ENCODE assay signal across 10 mouse cellular contexts in the genomic region with DNA sequence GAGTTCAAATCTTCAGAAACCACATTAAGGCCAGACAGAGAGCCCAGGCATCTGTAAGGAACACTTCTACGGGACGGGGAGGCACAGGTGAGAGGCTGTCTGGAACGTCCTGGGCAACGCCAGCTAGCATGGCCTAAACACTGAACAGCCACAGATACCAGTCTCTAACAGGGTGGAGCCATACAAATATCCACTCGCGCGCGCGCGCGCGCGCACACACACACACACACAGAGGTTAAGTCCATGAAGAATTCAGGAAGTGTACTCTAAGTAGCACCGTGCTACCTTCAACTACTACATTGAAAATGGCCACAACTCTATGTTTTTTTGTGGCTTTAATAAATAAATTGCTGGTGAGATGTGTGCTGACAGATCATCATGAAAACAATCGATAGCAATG. TPM values are rescaled to one million over a fixed set of nuclear protein-coding genes. Genes with fewer than 3 reads are reported as not detected.
DNase-seq lines count a peak whose midpoint lies in the region; ATAC-seq and TF ChIP-seq lines count a peak whose summit lies in the region.
"Had no signal": no experiment of that assay in that cellular context is flagged by ENCODE, and none has a peak within 500 bp of the region (broad histone marks: within the 10 kb centered on the region; RNA-seq: fewer than 3 reads in every experiment).

No protein-coding gene starts in this region.

- H3K27ac ChIP-seq in heart, postnatal 0 days (ENCODE audit: low read depth) = no peak overlapping the region
- no peak overlapping the region for H3K27ac ChIP-seq in stomach, embryonic 14.5 days (ENCODE audit: low read length)
- no peak overlapping the region for H3K27ac ChIP-seq in stomach, postnatal 0 days (replicated peaks)
- H3K27ac ChIP-seq in limb, embryonic 10.5 days = no peak overlapping the region

- ATAC-seq in heart, postnatal 0 days (ENCODE audit: insufficient read depth, low read depth) = no peak
- ATAC-seq in stomach, embryonic 14.5 days (ENCODE audit: insufficient number of reproducible peaks, insufficient read depth, low FRiP score, low read depth) = no peak
- ATAC-seq in stomach, postnatal 0 days (ENCODE audit: low FRiP score, low TSS enrichment) = no peak

- intact Hi-C loops in heart, postnatal 25 days (cut with DNase I) = no loop called here

- no peak for DNase-seq in heart, postnatal 0 days (ENCODE audit: low spot score)
- no peak for DNase-seq in heart, postnatal 25 days (ENCODE audit: low spot score)
- DNase-seq in stomach, postnatal 0 days (ENCODE audit: low spot score) = no peak
- DNase-seq in limb, embryonic 10.5 days (ENCODE audit: low spot score) = no peak
- DNase-seq in thymus, postnatal 14 days = no peak
- no peak for DNase-seq in gastrocnemius, adult 8-10 months (ENCODE audit: low spot score in 2 of 2)
- no peak for DNase-seq in adrenal gland, adult (ENCODE audit: inconsistent age in 2 of 2, low spot score in 1 of 2)
- DNase-seq: kidney, postnatal 14 days; lung, adult 2 months had no signal

- peaks cover 15% of the 10 kb centered on the region; the same call in 1 of the 2 replicates for H3K4me1 ChIP-seq in heart, postnatal 0 days (ENCODE audit: control insufficient read depth, insufficient read depth)
- peaks cover 12% of the 10 kb centered on the region; the same call in 1 of the 2 replicates for H3K4me1 ChIP-seq in stomach, embryonic 14.5 days (ENCODE audit: control insufficient read depth, insufficient read depth, low read length)
- H3K4me1 ChIP-seq in stomach, postnatal 0 days (replicated peaks; ENCODE audit: control insufficient read depth, insufficient read depth) = no peaks in the 10 kb centered on the region; the same call in 1 of the 2 replicates
- peaks cover 32% of the 10 kb centered on the region for H3K4me1 ChIP-seq in limb, embryonic 10.5 days

- TF ChIP-seq EP300 in heart, postnatal 0 days (IDR thresholded peaks at IDR 0.05; ENCODE audit: low read depth) = no peak
- TF ChIP-seq EP300 in stomach, postnatal 0 days (optimal IDR thresholded peaks at IDR 0.05) = no peak

- 89% methylated on average over 15 of the region's 15 CpGs for WGBS in heart, postnatal 0 days
- WGBS in stomach, embryonic 14.5 days = 90% methylated on average over 15 of the region's 15 CpGs
- 88% methylated on average over 15 of the region's 15 CpGs for WGBS in stomach, postnatal 0 days
- 96% methylated on average over 15 of the region's 15 CpGs for WGBS in limb, embryonic 10.5 days

- peaks cover 27% of the 10 kb centered on the region for H3K36me3 ChIP-seq in heart, postnatal 0 days (replicated peaks; ENCODE audit: control insufficient read depth, insufficient read depth, low read length)
- H3K36me3 ChIP-seq in stomach, embryonic 14.5 days (ENCODE audit: control insufficient read depth, insufficient read depth, low read length) = peaks cover 15% of the 10 kb centered on the region
- 0 out of 2 replicates have a peak, but pooled peaks cover 4% of the 10 kb centered on the region for H3K36me3 ChIP-seq in stomach, postnatal 0 days (ENCODE audit: control insufficient read depth, insufficient read depth, low read length)
- H3K36me3 ChIP-seq in limb, embryonic 10.5 days = peaks cover 30% of the 10 kb centered on the region

- no peaks in the 10 kb centered on the region for H3K9me3 ChIP-seq in heart, postnatal 0 days (replicated peaks; ENCODE audit: control insufficient read depth, low read length)
- H3K9me3 ChIP-seq in stomach, embryonic 14.5 days (ENCODE audit: control insufficient read depth, low read depth, low read length) = no peaks in the 10 kb centered on the region
- H3K9me3 ChIP-seq in stomach, postnatal 0 days (ENCODE audit: control insufficient read depth, low read length) = no peaks in the 10 kb centered on the region
- H3K9me3 ChIP-seq in limb, embryonic 10.5 days (replicated peaks) = no peaks in the 10 kb centered on the region

- H3K4me3 ChIP-seq in heart, postnatal 0 days (ENCODE audit: low read depth, low read length) = no peak overlapping the region
- no peak overlapping the region for H3K4me3 ChIP-seq in stomach, embryonic 14.5 days (ENCODE audit: low read depth, low read length)
- H3K4me3 ChIP-seq in stomach, postnatal 0 days (ENCODE audit: low read depth, low read length) = no peak overlapping the region
- 0 out of 2 replicates have a peak overlapping the region, but pooled peaks have one; percentile 80 for H3K4me3 ChIP-seq in limb, embryonic 10.5 days

- no peak for TF ChIP-seq CTCF in heart, postnatal 0 days (IDR thresholded peaks at IDR 0.05; ENCODE audit: low read depth)
- TF ChIP-seq CTCF in stomach, postnatal 0 days (IDR thresholded peaks at IDR 0.05; ENCODE audit: low read depth) = no peak

- H3K4me2 ChIP-seq in heart, postnatal 0 days (ENCODE audit: low read depth, low read length) = peak overlapping the region; percentile 65; the same call in 1 of the 2 replicates
- peak overlapping the region; percentile 74; the same call in 1 of the 2 replicates for H3K4me2 ChIP-seq in stomach, embryonic 14.5 days (replicated peaks; ENCODE audit: low read depth, low read length)
- no peak overlapping the region for H3K4me2 ChIP-seq in stomach, postnatal 0 days (replicated peaks; ENCODE audit: low read depth)

- H3K9ac ChIP-seq in heart, postnatal 0 days (replicated peaks; ENCODE audit: low read depth, low read length) = no peak overlapping the region
- H3K9ac ChIP-seq in stomach, embryonic 14.5 days (replicated peaks; ENCODE audit: low read depth, low read length) = no peak overlapping the region
- no peak overlapping the region for H3K9ac ChIP-seq in stomach, postnatal 0 days (ENCODE audit: low read length)

- H3K27me3 ChIP-seq in heart, postnatal 0 days (ENCODE audit: control insufficient read depth, insufficient read depth, low read length) = no peaks in the 10 kb centered on the region
- H3K27me3 ChIP-seq in stomach, embryonic 14.5 days (ENCODE audit: control insufficient read depth, insufficient read depth, low read length) = no peaks in the 10 kb centered on the region
- H3K27me3 ChIP-seq in stomach, postnatal 0 days (ENCODE audit: control insufficient read depth, insufficient read depth, low read length) = no peaks in the 10 kb centered on the region
- H3K27me3 ChIP-seq in limb, embryonic 10.5 days (ENCODE audit: low read depth, poor library complexity, severe bottlenecking) = no peaks in the 10 kb centered on the region

RNA-seq across cellular contexts. Expression of gene Cep152, which starts 1.7 kb away (rescaled TPM):
- total RNA-seq in heart, postnatal 0 days (2014; rRNA removed; ENCODE audit: low replicate concordance) = 1.5 and 2.2 TPM in 2 replicates
- 1.2 and 1.3 TPM in 2 replicates for polyA plus RNA-seq in heart, postnatal 0 days (2015; fragmentation: Nextera tagmentation; extraction: Ambion mirVana)
- 1 to 10 TPM; 1.4 to 1.8 TPM for total RNA-seq in heart, postnatal 25 days (2021)
- 7.0 and 7.4 TPM in 2 replicates for polyA plus RNA-seq in stomach, embryonic 14.5 days (2014; fragmentation: Nextera tagmentation; extraction: Ambion mirVana)
- 0.94 and 1.2 TPM in 2 replicates for polyA plus RNA-seq in stomach, postnatal 0 days (2015; fragmentation: Nextera tagmentation; extraction: Ambion mirVana)
- 10.0 and 11.1 TPM in 2 replicates for polyA plus RNA-seq in limb, embryonic 10.5 days (2016; fragmentation: Nextera tagmentation; extraction: Ambion mirVana)
- total RNA-seq in gastrocnemius, adult 8-10 months (2022) = 1 to 10 TPM in 1 of 4 experiments, under 1 TPM in 3; 0.58 to 1.0 (median 0.78) TPM

RNA-seq across cellular contexts. Expression of gene Eid1, which starts 49.7 kb away (rescaled TPM):
- total RNA-seq in heart, postnatal 0 days (2014; rRNA removed; ENCODE audit: low replicate concordance) = 70.4 and 83.6 TPM in 2 replicates
- polyA plus RNA-seq in heart, postnatal 0 days (2015; fragmentation: Nextera tagmentation; extraction: Ambion mirVana) = 80.7 and 87.4 TPM in 2 replicates
- total RNA-seq in heart, postnatal 25 days (2021) = 10 to 100 TPM; 51.3 to 55.2 TPM
- 196 and 208 TPM in 2 replicates for polyA plus RNA-seq in stomach, embryonic 14.5 days (2014; fragmentation: Nextera tagmentation; extraction: Ambion mirVana)
- polyA plus RNA-seq in stomach, postnatal 0 days (2015; fragmentation: Nextera tagmentation; extraction: Ambion mirVana) = 97.9 and 98.3 TPM in 2 replicates
- 106 and 135 TPM in 2 replicates for polyA plus RNA-seq in limb, embryonic 10.5 days (2016; fragmentation: Nextera tagmentation; extraction: Ambion mirVana)
- 10 to 100 TPM; 17.1 to 24.7 (median 19.2) TPM for total RNA-seq in gastrocnemius, adult 8-10 months (2022)
